Mouse (Mus musculus) WW6 (cell line): ENCODE results near the gene Mlf2.
A peak's percentile ranks its signal among the peaks of the same experiment; 100 is the strongest.
"Not testable (repeated sequence)": the region's sequence is repeated elsewhere in the genome, so short reads cannot be mapped to it uniquely, and the experiment has no call there.

Source experiments
- DNase-seq: peaks from one replicate; pipeline ENCODE4 v3.0.0-alpha.2; 2013; ENCODE audit warnings: low read depth, low spot score

Gene Mlf2

DNA sequence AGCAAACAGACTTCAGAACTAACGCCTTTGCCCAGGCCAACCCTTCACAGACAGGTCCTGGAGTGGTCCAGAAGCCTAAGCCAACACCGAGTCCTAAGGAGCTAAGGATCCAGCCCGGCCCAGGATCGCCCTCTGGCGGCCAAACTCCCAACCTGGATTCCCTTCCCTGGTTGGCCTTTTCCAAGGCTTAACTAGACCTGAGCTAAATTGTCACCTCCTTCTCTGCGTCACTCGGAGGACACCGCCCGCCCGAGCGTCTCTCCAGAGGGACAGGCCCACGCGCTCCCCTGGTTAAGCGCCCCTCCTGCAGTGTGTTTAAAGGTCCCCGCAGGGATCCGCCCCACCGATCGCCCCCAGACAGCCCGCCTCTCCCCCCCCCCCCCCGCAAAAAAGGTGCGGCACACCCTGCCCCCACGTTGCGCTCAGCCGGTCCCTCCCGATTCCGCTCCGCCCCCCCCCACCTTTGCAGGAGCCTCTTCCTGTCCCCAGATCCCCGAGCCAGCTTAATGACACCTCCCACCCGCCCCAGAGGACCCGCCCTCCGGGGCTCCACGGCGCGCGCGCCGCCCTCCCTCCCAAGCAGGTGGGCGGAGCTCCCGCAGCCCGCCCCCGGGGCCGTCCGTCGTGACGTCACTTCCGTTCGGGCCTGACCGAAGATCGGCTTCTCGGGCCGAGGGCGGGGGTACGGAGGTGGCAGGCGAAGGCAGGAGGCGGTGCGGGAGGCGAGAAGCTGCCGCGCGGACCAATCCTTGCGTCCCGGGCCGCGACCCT, at the start of gene Mlf2:
Gene Mlf2, plus strand, starts transcription at position 633 of the 771 bp plus-strand sequence.
- peak; percentile 99 for DNase-seq

GRCm38 (mm10) chr6:124881821-124882220, 49.4 kb upstream of the Mlf2 start:
- no peak for DNase-seq

DNA sequence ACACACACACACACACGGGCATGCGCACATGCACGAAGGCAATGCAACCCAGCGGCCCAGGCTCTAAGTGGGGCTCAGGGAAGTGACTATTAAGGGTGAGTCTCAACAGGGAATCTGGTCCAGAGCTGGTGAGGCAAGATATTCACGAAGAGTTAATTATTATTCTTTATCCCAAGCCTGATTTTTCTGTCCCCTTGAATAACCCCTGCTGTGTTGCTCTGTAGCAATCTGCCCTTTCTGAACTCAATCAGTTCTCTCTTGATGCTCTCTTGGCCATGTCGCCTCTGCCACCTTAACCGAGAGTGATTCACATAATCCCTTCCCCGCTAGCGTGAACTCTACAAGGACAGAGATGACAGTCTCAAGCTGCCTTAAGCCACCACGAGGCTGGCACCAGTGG, 47.8 kb upstream of the Mlf2 start:
- no peak for DNase-seq

GRCm38 (mm10) chr6:124884714-124885500, 46.3 kb upstream of the Mlf2 start:
- no peak for DNase-seq

- no peak for DNase-seq
These were observed 45.2 kb upstream of the Mlf2 start for GRCm38 (mm10) chr6:124885956-124886381.

DNA sequence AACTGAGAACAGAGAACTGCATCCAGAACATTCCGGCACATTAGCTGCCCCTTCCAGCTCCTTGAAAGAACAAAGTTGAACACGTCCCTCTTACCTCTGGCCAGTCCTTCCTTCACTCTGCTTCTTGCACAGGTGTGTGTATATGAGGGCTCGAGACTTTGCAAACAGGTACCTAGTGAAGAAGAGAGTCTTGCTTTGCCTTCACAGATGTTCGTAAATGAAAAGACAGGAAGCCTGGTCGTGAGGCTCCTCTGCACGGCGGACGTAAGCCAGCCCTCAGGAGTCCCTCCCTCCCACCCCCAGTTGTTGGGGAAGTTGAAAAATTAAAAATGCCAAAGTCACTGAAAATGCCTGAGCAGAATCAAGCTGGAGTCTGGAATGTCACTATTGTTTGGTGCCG, 43.2 kb upstream of the Mlf2 start, which contains the start of gene Cd4:
Gene Cd4, minus strand, starts transcription at position 236 of the 400 bp plus-strand sequence.
- no peak for DNase-seq

DNA sequence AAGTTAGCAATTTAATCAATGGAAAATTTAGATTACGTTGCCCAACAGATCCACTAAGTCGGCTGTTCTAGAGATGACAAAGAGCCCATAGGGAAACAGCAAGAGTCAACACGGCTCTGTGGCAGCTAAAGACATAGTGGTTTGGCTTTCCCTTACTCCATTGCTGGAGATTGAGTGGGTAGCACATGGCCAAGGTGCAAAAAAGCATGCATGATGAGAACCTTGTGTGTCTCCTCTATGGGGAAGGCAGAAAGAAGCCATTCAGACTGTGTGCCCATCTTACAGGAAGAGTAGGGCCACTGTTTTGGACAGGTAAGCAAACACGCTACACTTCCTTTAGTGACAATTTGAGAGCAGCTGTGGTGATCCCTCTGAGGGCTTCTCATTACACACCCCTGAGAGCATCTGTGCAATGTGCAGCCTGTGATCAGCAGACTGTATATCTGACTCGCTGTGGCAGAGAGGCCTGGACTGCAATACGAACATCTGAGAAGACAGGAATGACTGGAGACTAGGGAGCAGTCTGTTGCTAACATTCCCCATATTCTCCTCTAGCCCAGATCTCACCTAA, 42.5 kb upstream of the Mlf2 start:
- no peak for DNase-seq

DNA sequence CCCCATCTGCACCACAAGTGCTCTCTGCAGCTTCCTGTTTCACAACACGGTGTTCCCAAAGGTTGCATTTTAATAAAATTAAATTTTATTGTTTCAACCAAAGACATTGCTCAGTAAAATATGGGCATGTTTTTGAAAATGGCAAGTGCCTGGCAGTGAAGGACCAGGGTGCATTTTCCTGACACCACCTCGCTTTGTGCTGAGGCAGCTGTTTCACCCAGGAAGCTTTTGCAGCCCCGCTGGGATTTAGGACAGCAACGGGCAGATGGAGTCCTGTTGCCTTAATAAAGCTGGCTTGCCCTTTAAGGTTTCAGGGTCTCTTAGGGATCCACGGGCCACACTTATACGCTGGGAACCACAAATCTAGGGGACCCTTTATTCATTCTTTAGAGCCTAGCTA, 40.2 kb upstream of the Mlf2 start:
- DNase-seq = no peak

- not testable (repeated sequence) for DNase-seq
These were observed 37.1 kb upstream of the Mlf2 start for GRCm38 (mm10) chr6:124894113-124894512.

GRCm38 (mm10) chr6:124898359-124898758, 32.8 kb upstream of the Mlf2 start:
- DNase-seq = no peak

GRCm38 (mm10) chr6:124900056-124900800, 31.0 kb upstream of the Mlf2 start:
- no peak for DNase-seq

GRCm38 (mm10) chr6:124900801-124901480, 30.2 kb upstream of the Mlf2 start:
- no peak for DNase-seq

GRCm38 (mm10) chr6:124901851-124902250, 29.3 kb upstream of the Mlf2 start:
- no peak for DNase-seq

GRCm38 (mm10) chr6:124903580-124904151, 27.5 kb upstream of the Mlf2 start:
- peak; percentile 91 for DNase-seq

- DNase-seq = peak; percentile 73
These were observed 26.8 kb upstream of the Mlf2 start for GRCm38 (mm10) chr6:124904161-124904981.

GRCm38 (mm10) chr6:124904991-124905860, 26.0 kb upstream of the Mlf2 start:
- DNase-seq = no peak

DNA sequence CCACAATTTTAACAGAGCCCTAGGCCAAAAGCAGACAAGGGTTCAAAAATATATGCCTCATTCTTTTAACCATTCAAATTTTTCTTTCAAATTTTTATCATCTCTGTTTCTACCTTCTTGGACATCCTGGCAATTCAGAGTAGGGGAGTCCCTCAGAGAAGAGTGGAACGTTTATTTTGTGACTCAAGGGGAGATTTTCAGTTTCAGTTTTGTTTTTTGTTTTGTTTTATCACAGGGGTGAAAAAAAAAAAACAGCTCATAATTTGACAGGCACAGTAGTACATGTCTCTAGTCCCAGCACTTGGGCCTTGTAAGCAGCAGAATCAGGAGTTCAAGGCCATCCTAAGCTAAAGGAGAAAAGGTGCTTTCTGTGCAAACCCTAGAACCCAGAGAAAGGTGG, 23.4 kb upstream of the Mlf2 start:
- no peak for DNase-seq

- no peak for DNase-seq
These were observed 21.2 kb upstream of the Mlf2 start for GRCm38 (mm10) chr6:124910032-124910431.
